Mouse (Mus musculus) R1 (cell line): ENCODE measurements around the gene Kcnq1.

Source experiments
- DNase-seq: peaks from one replicate; pipeline ENCODE4 v3.0.0-alpha.2; 2018; ENCODE audit warnings: low read depth, low spot score

Kcnq1 gene

GRCm38 (mm10) chr7:143460874-143461273 is 354.7 kb downstream of the Kcnq1 start, which contains the start of gene Cdkn1c:
Gene Cdkn1c (minus strand): TSS chr7:143461050.
- peak; percentile 93 for DNase-seq

GRCm38 (mm10) chr7:143461294-143461870 is 355.2 kb downstream of the Kcnq1 start:
- no peak for DNase-seq

- no peak for DNase-seq
These were observed 355.8 kb downstream of the Kcnq1 start for GRCm38 (mm10) chr7:143461920-143462319.

GRCm38 (mm10) chr7:143462516-143462915 is 356.4 kb downstream of the Kcnq1 start:
- DNase-seq: no peak

- DNase-seq: peak; percentile 84
These were observed 357.8 kb downstream of the Kcnq1 start for GRCm38 (mm10) chr7:143463865-143464415.

- DNase-seq: peak; percentile 66
These were observed 358.8 kb downstream of the Kcnq1 start for GRCm38 (mm10) chr7:143464811-143465560.

GRCm38 (mm10) chr7:143466099-143466677 is 360.0 kb downstream of the Kcnq1 start:
- peak; percentile 71 for DNase-seq

GRCm38 (mm10) chr7:143467714-143468113 is 361.6 kb downstream of the Kcnq1 start:
- DNase-seq: peak; percentile 61

- peak; percentile 78 for DNase-seq
These were observed 363.8 kb downstream of the Kcnq1 start for GRCm38 (mm10) chr7:143469946-143470345.

GRCm38 (mm10) chr7:143473347-143474101 is 367.4 kb downstream of the Kcnq1 start, which contains the start of gene Slc22a18:
Gene Slc22a18 (plus strand): TSS chr7:143473736.
- DNase-seq: peak; percentile 49

- peak; percentile 87 for DNase-seq
These were observed 368.6 kb downstream of the Kcnq1 start for GRCm38 (mm10) chr7:143474811-143475210.

- no peak for DNase-seq
These were observed 369.7 kb downstream of the Kcnq1 start for GRCm38 (mm10) chr7:143475876-143476275.
